Mouse (Mus musculus) CH12F3 (cell line): ENCODE measurements around the gene Mocs3.

Experiments used
- in situ Hi-C: fragments of 300-500 bp; cut with MboI; formaldehyde crosslinking; loops from 2 replicates; pipeline ENCODE4 v1.14.3; 2020; ENCODE audit warnings: low sequenced_read_pairs

The Mocs3 gene

DNA sequence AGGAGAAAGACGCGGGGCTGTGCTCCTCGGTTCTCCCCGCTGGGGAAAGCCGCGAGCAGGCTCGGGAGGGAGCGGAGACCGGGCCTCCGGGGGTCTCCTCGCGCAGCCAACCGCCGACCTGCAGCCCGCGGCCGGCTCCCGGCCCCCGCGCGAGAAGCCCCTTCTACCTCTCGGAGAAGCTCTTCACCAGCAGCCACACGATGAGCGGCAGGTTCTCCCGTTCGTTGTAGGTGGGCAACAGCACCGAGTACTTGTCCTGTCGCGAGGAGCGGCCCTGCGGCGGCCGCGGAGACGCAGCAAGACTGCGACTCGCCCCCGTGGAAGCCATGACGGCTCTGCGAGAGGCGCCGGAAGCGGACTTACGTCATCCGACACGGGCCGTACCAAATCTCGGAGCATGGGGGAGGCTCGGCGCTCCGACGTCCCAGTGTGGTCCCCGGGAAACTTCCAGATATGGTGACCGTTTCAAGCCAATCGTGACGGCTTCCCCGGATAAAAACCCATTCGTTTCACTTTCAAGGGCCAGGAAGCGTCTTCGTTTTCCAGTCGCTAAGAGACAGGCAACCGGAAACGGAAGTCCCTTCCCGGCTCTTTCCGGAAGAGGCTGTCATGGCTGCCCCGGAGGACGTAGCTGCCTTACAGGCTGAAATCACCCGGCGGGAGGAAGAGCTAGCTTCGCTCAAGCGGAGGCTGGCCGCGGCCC lies at the start of gene Mocs3, which contains the start of the genes Gm20716 and Dpm1:
Gene Mocs3, plus strand, starts transcription at position 597 of the 703 bp plus-strand sequence.
Gene Gm20716, minus strand, starts transcription at position 339 of the 703 bp plus-strand sequence.
Gene Dpm1, minus strand, starts transcription at position 566 of the 703 bp plus-strand sequence.
- in situ Hi-C loops: no loop called here

DNA sequence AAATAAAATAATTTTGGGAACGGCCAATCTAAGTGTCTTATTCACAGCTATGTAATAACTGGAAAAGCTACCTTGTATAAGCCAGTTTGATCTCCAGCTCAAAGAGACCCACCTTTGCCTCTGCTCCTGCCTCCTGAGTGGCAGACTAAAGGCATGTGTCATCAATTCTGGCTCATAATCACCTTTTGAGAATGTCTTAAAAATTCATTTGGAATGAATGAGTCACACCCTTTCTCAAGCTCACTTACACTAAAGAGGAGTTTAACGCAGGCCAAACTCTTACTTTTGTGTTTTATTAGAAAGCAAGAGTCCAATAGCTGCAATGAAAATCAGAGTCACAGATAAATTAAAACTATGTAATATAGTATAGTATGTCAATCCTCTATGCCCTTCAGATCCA lies 38.6 kb upstream of the Mocs3 start:
- in situ Hi-C loops: no loop called here

DNA sequence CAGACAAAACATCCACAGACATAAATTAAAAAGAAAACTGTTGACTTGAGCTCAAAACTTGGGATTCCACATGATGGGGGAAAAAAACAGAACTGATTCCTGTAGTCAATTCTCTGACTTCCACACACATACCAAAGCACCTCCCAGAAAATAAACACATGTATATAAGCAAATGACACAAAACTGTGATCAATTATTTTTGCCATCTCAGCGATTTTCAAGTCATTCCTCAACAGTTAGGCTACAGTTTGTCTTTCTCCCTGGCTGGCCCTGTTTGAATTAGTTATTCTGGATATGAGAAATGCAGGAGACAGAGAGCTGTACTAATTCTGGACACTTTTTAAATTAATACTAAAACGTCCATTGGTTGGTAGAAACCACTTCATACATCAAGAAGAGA lies 36.7 kb upstream of the Mocs3 start:
- in situ Hi-C loops: no loop called here

DNA sequence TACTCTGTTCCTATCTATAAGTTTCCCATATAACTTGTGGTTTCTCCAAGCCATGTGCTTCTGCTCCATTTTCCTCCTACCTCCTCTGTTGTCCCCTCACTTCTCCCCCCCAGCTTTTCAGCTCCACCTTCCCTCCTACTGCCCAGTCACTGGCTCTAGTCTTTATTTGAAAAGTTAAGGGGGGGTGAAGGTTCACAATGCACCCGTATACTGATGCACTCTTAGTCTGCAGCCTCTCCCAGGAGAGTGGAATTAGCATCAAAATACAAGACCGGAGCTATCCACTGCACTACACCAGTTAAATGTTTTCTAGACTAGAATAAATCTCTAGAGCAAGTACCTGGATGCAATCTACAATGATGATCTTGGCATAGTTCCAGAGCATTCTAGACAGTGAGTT lies 34.7 kb upstream of the Mocs3 start:
- in situ Hi-C loops: no loop called here

DNA sequence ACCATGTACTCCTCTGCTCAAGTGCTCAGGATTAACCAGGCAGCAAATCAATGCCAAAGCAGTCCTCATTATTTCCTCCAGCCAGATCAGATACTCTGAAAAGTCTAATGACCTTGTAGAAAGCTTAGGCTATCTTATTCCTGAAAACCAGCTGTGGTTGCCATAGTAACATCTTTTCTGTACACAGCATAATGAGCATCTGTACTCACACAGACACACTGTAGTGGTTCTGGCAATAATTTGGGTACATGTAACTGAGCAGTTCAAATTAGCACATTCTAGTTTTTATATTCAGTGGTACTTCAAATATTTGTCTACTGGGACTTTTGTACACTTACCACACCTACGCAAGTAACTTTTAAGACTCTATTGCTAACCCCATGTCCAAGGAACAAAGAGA lies 32.0 kb upstream of the Mocs3 start:
- in situ Hi-C loops: no loop called here

DNA sequence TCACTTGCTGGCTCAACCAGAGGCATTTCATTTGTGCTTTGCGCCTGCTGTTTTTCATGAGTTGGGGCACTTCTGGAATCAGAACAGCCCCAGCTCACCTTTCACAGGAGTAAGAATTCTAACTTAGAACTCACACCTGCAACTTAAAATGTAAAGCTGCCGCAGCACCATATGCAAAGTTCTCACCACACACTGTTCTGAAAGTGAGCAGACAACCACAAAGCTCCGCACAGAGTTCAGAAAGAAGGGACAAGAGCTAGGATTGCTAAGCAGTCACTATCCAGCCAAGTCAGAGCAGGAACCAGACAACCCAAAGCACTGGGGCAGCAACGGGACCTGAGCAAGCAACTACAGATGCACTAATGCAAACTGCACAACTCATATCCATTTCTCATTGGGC lies 30.9 kb upstream of the Mocs3 start:
- in situ Hi-C loops: no loop called here

DNA sequence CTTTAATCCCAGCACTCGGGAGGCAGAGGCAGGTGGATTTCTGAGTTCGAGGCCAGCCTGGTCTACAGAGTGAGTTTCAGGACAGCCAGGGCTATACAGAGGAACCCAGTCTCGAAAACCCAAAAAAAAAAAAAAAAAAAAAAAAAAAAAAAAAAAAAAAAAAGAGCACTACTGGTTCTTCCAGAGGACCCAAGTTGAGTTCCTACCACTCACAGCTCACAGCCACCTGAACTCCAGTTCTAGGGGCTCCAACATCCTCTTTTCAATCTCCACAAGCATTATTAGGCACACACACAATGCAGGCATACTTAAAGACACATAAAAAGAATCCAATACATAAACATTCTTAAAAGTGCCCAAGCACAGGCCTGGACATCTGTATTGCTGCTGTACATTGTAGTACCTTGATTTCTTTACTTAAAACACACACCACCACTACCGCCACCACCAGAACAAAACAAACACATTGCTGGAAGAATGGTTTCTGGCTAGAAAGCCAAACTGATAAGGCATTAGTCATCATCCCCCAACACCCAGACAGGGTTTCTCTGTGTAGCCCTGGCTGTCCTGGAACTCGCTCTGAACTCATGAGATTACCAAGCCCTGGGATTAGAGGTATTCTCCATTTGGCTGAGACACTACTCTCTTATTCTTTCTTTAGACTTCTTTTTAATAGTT lies 30.3 kb upstream of the Mocs3 start:
- in situ Hi-C loops: no loop called here

DNA sequence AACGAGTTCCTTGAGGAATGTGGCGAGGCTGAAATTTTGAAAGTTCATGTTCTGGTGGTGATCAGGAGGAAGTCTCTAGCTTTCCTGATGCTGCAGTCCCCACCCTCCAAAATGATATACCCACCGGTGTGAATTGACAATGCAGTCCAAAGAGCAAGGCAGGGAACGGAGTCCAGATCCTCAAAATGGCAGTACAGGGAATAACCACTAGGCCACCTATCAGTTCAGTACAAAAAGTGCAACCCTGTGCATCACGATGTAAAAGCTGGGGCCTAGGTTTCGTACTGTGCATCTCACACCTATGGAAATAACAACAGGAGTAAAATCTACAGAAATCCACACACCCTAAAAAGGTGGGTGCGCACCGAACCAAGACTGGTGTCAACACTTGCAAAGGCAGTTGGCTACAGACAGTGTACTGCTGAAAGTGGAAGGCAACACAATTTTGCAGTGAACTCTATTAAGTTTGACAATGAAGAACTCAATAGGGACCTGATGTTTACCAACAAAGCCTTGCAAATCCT lies 25.9 kb upstream of the Mocs3 start:
- in situ Hi-C loops: no loop called here

DNA sequence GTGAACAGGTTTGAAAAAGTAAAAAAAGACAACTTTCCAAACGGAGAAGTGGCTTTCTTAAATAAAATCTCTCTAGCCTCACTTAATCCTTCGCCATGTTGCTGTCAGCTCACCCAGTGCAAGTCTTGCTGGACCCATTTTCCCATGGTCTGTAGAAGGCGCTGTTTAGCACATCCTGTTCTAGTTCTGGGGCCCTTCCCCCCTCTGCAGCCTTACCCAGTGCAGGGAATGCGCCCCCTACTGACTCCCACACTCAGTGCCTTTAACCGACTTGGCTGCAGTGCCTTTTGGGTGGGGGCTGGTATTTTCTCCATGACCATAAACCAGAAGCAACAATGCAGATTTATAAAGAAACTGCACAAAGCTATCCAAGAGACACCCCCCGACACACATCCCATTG lies 25.2 kb upstream of the Mocs3 start:
- in situ Hi-C loops: no loop called here

DNA sequence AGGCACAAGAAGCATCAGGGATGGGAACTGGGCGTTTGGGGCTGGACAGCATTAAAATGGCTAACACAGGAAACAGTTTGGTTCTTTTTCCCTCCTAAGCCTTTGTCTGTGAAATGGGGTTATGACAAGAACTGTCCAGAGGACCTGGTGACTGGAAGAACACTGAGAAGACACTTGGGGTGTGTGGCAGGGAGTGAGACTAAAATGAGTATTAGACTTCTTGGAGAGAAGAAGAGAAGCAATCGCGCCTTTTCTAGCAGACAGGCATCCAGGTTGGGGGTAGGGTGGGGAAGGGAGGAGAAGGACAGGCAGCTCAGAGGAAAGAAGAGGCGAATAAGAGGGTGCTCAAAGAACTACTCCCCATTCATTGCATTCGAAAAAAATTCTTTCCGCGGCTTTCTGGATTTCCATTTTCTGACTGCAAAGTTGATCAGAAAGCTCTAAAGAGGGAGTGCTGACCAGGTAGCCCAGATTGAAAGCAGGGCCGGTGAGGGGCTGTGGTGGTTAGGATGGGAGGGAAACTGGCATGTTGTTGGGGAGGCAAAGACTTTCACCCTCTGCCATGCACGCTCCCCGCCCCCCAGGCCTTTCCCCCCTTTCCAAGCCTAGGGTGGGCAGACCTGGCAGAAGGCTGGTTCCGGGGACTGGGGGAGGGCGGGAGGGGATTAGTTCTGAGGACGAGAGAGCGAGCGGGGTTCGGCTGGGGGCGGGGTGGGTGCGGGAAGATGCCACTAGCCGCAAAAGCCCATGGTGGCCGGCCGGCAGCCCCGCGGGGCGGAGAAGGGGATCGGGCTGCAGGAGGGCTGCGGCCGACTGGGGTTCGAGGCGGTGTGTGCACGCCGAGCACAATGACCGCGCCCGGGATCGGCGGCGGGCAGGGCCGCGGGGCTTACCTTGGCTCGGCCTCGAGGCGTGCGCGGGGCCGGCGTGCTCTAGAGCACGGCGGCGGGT lies 24.5 kb upstream of the Mocs3 start:
- in situ Hi-C loops: no loop called here

DNA sequence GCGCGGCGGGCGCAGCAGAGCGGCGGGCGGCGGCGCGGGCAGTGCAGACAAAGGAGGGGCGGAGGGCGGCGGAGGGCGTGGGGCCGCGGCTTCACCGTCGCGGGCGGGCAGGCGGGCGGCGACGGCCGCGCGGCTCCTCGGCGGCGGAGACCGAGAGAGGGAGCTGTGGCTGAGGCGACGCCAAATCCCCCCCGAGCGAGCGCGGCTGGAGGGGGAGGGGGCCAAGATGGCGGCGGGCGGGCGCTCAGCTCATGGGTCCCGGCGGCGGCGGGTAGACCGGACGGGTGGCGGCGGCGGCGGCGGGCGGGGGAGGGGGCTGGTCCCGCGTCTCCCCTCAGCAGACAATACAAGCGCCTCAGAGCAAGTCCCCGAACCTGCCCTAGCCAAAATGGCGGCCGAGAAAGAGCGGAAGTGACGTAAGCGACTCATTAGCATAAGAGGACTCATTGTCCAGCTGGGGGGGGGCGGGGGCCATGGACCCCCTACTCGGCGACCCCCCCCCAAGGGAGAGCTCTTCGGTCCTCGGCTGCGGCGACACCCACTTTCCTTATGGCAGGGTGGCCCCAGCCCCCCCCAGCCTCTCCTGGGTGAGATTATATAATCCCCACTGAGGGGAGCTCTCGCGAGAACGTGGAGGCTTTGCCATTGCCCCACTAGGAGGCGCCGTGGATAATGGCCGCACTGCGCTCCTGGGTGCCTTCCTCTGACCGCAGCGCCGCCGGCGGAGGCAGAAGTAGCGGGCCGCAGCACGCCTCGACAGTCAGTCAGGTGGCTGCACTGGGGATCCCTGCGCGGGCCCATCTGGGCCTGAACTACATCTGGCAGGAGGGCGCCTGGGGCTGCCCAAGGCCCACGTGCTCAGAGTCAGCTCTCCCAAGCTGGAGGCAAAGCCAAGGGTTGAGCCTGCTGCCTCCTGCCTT lies 23.4 kb upstream of the Mocs3 start, which contains the start of gene Adnp:
Gene Adnp, minus strand, starts transcription at position 388 of the 920 bp plus-strand sequence.
- in situ Hi-C loops: no loop called here

DNA sequence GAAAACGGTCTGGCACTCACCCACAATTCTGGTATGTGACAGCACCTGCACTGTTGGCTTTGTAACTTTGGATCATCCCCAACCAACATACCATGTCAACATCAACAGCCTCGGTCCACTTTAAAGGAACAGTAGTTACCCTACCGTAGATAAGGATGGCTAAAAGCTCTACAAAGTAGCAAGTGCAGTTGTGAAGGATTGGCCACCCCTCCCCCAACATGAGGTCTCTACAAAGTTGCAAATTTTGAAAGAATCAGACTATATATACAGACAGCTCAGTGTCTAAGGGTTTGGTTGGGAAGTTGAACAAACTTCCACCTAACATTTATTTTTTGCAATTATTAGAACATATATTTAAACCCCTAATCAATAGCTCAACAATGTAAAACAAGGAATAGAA lies 22.5 kb upstream of the Mocs3 start:
- in situ Hi-C loops: no loop called here

DNA sequence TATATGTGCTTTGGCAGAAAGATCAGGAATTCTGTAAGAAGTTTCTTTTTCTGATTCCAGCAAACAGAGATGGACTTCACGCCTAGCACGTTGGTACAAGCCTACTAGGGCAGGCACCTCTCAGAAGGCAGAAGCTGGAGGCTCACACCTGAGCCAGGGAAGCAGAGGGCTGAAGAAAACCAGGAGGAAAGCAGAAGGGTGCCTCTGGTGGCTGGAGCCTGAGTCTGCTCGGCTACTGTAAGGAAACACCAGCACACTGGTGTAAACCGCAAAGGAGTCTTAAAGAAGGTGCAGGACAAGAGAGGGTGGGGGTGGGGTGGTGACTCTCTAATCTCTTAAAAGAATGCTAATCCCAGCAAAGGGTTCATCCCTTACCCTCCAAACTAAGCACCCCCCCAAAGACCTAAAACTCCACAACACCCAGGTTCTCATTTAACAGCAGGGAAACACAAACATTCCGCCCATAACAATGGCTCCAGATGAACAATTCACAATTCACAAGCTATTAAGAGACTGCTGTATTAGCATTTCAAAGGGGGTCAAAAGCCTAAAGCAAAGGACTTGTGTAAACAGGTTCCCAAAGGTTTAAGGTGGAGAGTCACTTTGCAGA lies 16.5 kb upstream of the Mocs3 start:
- in situ Hi-C loops: no loop called here

DNA sequence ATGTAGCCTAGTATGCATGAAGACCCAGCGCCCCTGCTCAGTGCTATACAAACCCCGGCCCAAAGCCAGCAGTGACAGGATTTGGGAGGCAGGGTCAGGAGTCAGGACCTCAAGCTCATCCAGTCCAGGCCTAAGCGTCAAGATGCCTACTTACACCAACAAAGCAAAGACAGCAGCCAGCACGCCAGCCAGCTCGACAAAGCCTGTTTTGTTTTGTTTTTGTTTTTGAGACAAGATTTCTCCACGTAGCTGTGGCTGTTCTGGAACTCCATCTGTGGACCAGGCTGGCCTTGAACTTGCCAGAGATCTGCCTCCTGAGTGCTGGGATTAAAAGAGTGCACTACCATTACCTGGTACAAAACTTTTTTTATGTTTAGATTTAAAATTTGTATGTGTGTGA lies 7.1 kb upstream of the Mocs3 start:
- in situ Hi-C loops: no loop called here

DNA sequence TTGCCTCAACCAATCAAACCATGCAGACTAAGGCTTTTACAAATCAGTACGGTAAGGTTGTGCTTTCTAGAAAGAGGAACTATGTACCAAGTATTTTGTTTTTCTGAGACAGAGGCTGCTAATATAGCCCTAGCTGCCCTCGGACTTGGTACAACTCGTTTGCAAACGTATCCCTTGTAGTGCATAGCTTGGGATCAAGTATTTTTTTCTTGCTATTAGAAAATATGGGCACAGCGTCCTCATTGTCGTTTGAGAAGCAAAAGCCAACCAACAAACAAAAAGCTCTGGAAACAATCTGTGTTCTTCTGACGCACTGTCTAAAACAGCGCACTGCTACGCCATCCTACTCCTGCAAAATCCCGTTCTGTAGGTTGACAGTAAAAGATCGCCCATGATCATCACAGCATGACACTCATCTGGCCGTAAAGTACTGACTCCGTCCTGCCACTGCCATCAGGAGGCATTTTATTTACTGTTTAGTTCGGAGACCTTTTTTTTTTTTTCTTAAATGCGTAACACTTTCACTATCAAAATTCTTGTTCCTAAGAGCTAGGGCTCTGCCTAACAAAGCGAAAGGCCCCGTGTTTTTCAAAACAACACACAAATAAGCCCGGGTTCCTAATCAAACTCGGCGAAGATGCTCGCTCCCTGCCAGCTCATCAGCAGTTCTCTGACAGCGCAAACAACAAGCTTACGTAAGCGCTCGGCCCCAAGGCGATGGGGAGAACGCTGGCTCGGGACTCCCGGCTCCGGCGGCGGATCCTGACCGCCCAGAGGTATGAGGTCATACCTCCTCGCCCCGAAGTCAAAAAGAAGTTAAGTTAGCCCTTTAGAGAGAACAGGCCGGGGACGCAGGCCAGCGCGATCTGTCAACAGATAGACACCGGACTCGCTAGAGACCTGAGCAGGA lies 1.1 kb upstream of the Mocs3 start:
- in situ Hi-C loops: no loop called here

DNA sequence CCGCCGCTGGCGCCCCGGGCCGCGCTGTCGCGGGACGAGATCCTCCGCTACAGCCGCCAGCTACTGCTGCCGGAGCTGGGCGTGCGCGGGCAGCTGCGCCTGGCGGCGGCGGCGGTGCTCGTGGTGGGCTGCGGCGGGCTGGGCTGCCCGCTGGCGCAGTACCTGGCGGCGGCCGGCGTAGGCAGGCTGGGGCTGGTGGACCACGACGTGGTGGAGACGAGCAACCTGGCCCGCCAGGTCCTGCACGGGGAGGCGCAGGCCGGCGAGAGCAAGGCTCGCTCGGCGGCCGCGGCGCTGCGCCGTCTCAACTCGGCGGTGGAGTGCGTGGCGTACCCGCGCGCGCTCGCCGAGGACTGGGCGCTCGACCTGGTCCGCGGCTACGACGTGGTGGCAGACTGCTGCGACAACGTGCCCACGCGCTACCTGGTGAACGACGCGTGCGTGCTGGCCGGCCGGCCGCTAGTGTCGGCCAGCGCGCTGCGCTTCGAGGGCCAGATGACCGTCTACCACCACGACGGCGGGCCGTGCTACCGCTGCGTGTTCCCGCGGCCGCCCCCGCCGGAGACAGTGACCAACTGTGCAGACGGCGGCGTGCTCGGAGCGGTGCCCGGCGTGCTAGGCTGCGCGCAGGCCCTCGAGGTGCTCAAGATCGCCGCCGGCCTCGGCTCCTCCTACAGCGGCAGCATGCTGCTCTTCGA lies 500 bp downstream of the Mocs3 start:
- in situ Hi-C loops: no loop called here

DNA sequence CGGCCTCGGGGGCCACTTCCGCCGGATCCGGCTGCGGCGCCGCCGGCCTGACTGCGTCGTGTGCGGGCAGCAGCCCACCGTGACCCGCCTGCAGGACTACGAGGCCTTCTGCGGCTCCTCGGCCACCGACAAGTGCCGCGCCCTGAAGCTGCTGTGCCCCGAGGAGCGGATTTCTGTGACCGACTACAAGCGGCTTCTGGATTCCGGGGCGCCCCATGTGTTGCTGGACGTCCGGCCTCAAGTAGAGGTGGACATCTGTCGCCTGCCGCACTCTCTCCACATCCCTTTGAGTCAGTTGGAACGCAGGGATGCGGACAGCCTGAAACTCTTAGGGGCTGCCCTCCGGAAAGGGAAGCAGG lies 1.0 kb downstream of the Mocs3 start:
- in situ Hi-C loops: no loop called here

DNA sequence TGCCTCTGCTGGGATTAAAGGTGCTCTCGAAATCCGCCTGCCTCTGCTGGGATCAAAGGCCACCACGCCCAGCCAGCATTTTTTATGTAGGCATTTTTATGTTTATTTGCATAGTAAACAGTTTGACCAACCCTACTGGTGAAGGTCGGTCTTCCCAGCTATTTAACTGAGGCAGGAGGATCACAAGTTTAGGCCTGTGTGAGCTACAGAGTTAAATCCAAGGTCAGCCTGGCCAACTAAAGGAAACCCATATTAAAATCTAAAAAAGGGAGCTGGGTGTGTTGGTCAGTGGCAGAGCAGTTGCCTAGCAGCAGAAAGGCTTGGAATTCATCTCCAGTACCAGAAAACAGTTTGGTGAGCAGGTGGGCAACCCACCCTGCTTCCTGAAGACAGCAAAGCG lies 2.9 kb downstream of the Mocs3 start:
- in situ Hi-C loops: no loop called here
